Mouse (Mus musculus): ENCODE results near the gene D930020B18Rik. TPM values are rescaled to one million over a fixed set of nuclear protein-coding genes. Genes with fewer than 3 reads are reported as not detected.

The D930020B18Rik gene
- polyA plus RNA-seq, 1 experiment from 2014 or later = 2.6 TPM

- ATAC-seq (ENCODE audit: insufficient number of reproducible peaks, low FRiP score, low TSS enrichment, low read depth) = no peak
- Histone ChIP-seq H3K4me1 (no peaks in the 10 kb centered on the region), H3K4me3 (replicated peaks) (no peak overlapping the region), H3K9me3 (replicated peaks) (no peaks in the 10 kb centered on the region), H3K4me2 (replicated peaks) (no peak overlapping the region), H3K27me3 (no peaks in the 10 kb centered on the region), H3K36me3 (no peaks in the 10 kb centered on the region), H3K9ac (no peak overlapping the region), H3K27ac (replicated peaks) (no peak overlapping the region)
- WGBS = 100% methylated on average over 2 of the region's 2 CpGs
Observed at GRCm38 (mm10) chr10:121680902-121681301, 39.5 kb downstream of the D930020B18Rik start.

- 90% methylated on average over 10 of the region's 10 CpGs for WGBS
- ATAC-seq (ENCODE audit: insufficient number of reproducible peaks, low FRiP score, low TSS enrichment, low read depth) = no peak
- H3K27ac ChIP-seq (replicated peaks) = no peak overlapping the region
- H3K4me2 ChIP-seq (replicated peaks) = no peak overlapping the region
- H3K4me1 ChIP-seq = no peaks in the 10 kb centered on the region
- H3K9ac ChIP-seq = no peak overlapping the region
- H3K4me3 ChIP-seq (replicated peaks) = no peak overlapping the region
- H3K36me3 ChIP-seq = no peaks in the 10 kb centered on the region
- H3K9me3 ChIP-seq (replicated peaks) = no peaks in the 10 kb centered on the region
- H3K27me3 ChIP-seq = no peaks in the 10 kb centered on the region
Observed at GRCm38 (mm10) chr10:121682539-121682938, 41.2 kb downstream of the D930020B18Rik start.

GRCm38 (mm10) chr10:121686153-121686660 is 44.8 kb downstream of the D930020B18Rik start:
- 75% methylated on average over 4 of the region's 4 CpGs for WGBS
- H3K27me3 ChIP-seq = no peaks in the 10 kb centered on the region
- H3K27ac ChIP-seq (replicated peaks) = no peak overlapping the region
- peaks cover 7% of the 10 kb centered on the region; the same call in 1 of the 2 replicates for H3K4me1 ChIP-seq
- H3K36me3 ChIP-seq = no peaks in the 10 kb centered on the region
- H3K9me3 ChIP-seq (replicated peaks) = no peaks in the 10 kb centered on the region
- no peak overlapping the region for H3K9ac ChIP-seq
- H3K4me3 ChIP-seq (replicated peaks) = no peak overlapping the region
- H3K4me2 ChIP-seq (replicated peaks) = no peak overlapping the region
- no peak for ATAC-seq (ENCODE audit: insufficient number of reproducible peaks, low FRiP score, low TSS enrichment, low read depth)

GRCm38 (mm10) chr10:121687511-121687910 is 46.1 kb downstream of the D930020B18Rik start:
- no peak for ATAC-seq (ENCODE audit: insufficient number of reproducible peaks, low FRiP score, low TSS enrichment, low read depth)
- Histone ChIP-seq H3K36me3 (no peaks in the 10 kb centered on the region), H3K9me3 (replicated peaks) (no peaks in the 10 kb centered on the region), H3K4me3 (replicated peaks) (no peak overlapping the region), H3K4me2 (replicated peaks) (no peak overlapping the region), H3K4me1 (peaks cover 7% of the 10 kb centered on the region; the same call in 1 of the 2 replicates), H3K27me3 (no peaks in the 10 kb centered on the region), H3K9ac (no peak overlapping the region), H3K27ac (replicated peaks) (no peak overlapping the region)
- WGBS = 80% methylated on average over 7 of the region's 7 CpGs

- no peaks in the 10 kb centered on the region for H3K9me3 ChIP-seq (replicated peaks)
- 18% methylated on average over 15 of the region's 15 CpGs for WGBS
- no peaks in the 10 kb centered on the region for H3K27me3 ChIP-seq
- peak; percentile 79 for ATAC-seq (ENCODE audit: insufficient number of reproducible peaks, low FRiP score, low TSS enrichment, low read depth)
- H3K36me3 ChIP-seq = no peaks in the 10 kb centered on the region
- peaks cover 7% of the 10 kb centered on the region; the same call in 1 of the 2 replicates for H3K4me1 ChIP-seq
- no peak overlapping the region for H3K27ac ChIP-seq (replicated peaks)
- no peak overlapping the region for H3K9ac ChIP-seq
- H3K4me3 ChIP-seq (replicated peaks) = no peak overlapping the region
- H3K4me2 ChIP-seq (replicated peaks) = no peak overlapping the region
Observed at GRCm38 (mm10) chr10:121689591-121690314, 48.4 kb downstream of the D930020B18Rik start.

- H3K4me2 ChIP-seq (replicated peaks) = peak overlapping the region; percentile 42
- H3K9me3 ChIP-seq (replicated peaks) = no peaks in the 10 kb centered on the region
- H3K4me1 ChIP-seq = peaks cover 7% of the 10 kb centered on the region; the same call in 1 of the 2 replicates
- 31% methylated on average over 18 of the region's 18 CpGs for WGBS
- ATAC-seq (ENCODE audit: insufficient number of reproducible peaks, low FRiP score, low TSS enrichment, low read depth) = no peak
- no peaks in the 10 kb centered on the region for H3K27me3 ChIP-seq
- no peaks in the 10 kb centered on the region for H3K36me3 ChIP-seq
- no peak overlapping the region for H3K9ac ChIP-seq
- no peak overlapping the region for H3K27ac ChIP-seq (replicated peaks)
- peak overlapping the region; percentile 26 for H3K4me3 ChIP-seq (replicated peaks)
Observed at GRCm38 (mm10) chr10:121692944-121693579, 51.7 kb downstream of the D930020B18Rik start.

GRCm38 (mm10) chr10:121694567-121694966 is 53.2 kb downstream of the D930020B18Rik start:
- WGBS = 84% methylated on average over 11 of the region's 11 CpGs
- no peak overlapping the region for H3K4me3 ChIP-seq (replicated peaks)
- no peaks in the 10 kb centered on the region for H3K9me3 ChIP-seq (replicated peaks)
- H3K27ac ChIP-seq (replicated peaks) = no peak overlapping the region
- no peaks in the 10 kb centered on the region for H3K36me3 ChIP-seq
- ATAC-seq (ENCODE audit: insufficient number of reproducible peaks, low FRiP score, low TSS enrichment, low read depth) = no peak
- H3K4me1 ChIP-seq = peaks cover 5% of the 10 kb centered on the region; the same call in 1 of the 2 replicates
- no peaks in the 10 kb centered on the region for H3K27me3 ChIP-seq
- H3K4me2 ChIP-seq (replicated peaks) = no peak overlapping the region
- H3K9ac ChIP-seq = no peak overlapping the region

GRCm38 (mm10) chr10:121701296-121702248 is 60.2 kb downstream of the D930020B18Rik start:
- Histone ChIP-seq H3K4me2 (replicated peaks) (no peak overlapping the region), H3K9ac (no peak overlapping the region), H3K27ac (replicated peaks) (no peak overlapping the region), H3K4me1 (no peaks in the 10 kb centered on the region), H3K27me3 (no peaks in the 10 kb centered on the region), H3K9me3 (replicated peaks) (no peaks in the 10 kb centered on the region), H3K36me3 (no peaks in the 10 kb centered on the region), H3K4me3 (replicated peaks) (no peak overlapping the region)
- no peak for ATAC-seq (ENCODE audit: insufficient number of reproducible peaks, low FRiP score, low TSS enrichment, low read depth)
- 60% methylated on average over 11 of the region's 11 CpGs for WGBS

GRCm38 (mm10) chr10:121703619-121704018 is 62.2 kb downstream of the D930020B18Rik start:
- no peak for ATAC-seq (ENCODE audit: insufficient number of reproducible peaks, low FRiP score, low TSS enrichment, low read depth)
- 75% methylated on average over 6 of the region's 6 CpGs for WGBS
- H3K4me2 ChIP-seq (replicated peaks) = no peak overlapping the region
- no peaks in the 10 kb centered on the region for H3K36me3 ChIP-seq
- H3K9me3 ChIP-seq (replicated peaks) = no peaks in the 10 kb centered on the region
- H3K27me3 ChIP-seq = no peaks in the 10 kb centered on the region
- no peak overlapping the region for H3K4me3 ChIP-seq (replicated peaks)
- no peaks in the 10 kb centered on the region for H3K4me1 ChIP-seq
- no peak overlapping the region for H3K27ac ChIP-seq (replicated peaks)
- H3K9ac ChIP-seq = no peak overlapping the region

GRCm38 (mm10) chr10:121704871-121705270 is 63.5 kb downstream of the D930020B18Rik start:
- Histone ChIP-seq H3K9me3 (replicated peaks) (no peaks in the 10 kb centered on the region), H3K9ac (no peak overlapping the region), H3K27ac (replicated peaks) (no peak overlapping the region), H3K4me2 (replicated peaks) (no peak overlapping the region), H3K4me3 (replicated peaks) (no peak overlapping the region), H3K36me3 (no peaks in the 10 kb centered on the region), H3K4me1 (no peaks in the 10 kb centered on the region), H3K27me3 (no peaks in the 10 kb centered on the region)
- WGBS = 87% methylated on average over 6 of the region's 6 CpGs
- no peak for ATAC-seq (ENCODE audit: insufficient number of reproducible peaks, low FRiP score, low TSS enrichment, low read depth)
